Mouse (Mus musculus) 416B (cell line): ENCODE data around the gene Fam206a.
A peak's percentile ranks its signal among the peaks of the same experiment; 100 is the strongest.

Experiments used
- DNase-seq: peaks from one replicate; pipeline ENCODE4 v3.0.0; 2011; ENCODE audit warnings: low read depth

Fam206a gene

GRCm38 (mm10) chr4:56801907-56802668 lies at the start of gene Fam206a, which contains the start of gene Elp1:
Gene Fam206a, plus strand, starts transcription at chr4:56802345.
Gene Elp1, minus strand, starts transcription at chr4:56802331.
- DNase-seq: peak; percentile 87

GRCm38 (mm10) chr4:56756021-56756420 lies 46.1 kb upstream of the Fam206a start:
- DNase-seq: no peak

DNA sequence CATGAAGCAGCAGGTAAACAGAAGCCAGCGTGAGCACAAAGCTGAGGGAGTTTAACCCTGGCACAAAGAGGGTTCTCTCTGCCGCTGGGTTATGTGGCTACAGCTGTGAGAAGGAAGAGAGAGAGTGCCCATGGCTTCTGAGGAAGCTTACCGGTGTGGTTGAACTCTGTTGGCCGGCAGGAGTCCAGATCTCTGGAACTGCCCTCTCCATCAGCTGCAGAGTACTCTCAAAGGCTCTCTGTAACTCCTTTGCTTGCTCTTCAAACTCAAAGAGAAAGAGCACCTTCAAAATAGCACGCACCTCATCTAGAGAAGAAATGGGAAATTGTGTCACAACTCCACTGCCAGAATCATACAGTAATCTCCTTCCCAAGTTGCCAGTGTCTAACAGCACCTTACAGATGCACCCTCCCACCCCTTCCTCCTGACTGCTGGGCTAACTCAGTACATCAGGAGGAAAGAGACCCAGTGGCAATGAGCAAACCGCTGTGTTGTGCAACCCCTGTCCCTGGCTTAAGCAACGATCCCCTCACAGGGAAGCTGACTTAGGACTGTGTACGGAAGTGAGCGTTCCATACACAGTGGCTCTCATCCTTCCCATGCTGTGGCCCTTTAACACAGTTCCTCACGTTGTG lies 45.1 kb upstream of the Fam206a start:
- peak; percentile 78 for DNase-seq

- DNase-seq: peak; percentile 69
Measured at GRCm38 (mm10) chr4:56757693-56758092, 44.5 kb upstream of the Fam206a start.

DNA sequence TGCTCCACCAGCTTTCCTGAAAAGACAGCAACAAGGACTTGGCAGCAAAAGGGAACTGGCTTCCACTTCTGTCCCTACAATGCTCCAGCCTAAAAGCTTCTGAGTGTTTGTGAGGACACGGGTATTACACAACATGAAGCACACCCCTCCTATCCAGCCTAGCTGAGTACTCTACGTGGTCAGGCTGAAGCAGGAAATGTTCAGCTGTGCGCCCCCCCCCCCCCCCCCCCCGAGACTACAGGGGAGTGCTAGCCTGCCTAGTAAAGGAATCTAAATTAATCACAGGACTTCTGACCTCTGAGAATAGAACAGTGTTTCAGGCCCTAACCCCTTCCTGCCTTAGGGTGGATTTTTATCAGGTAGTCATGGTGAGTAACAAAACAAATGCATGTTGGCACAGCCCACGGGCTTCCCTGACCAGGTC lies 34.3 kb upstream of the Fam206a start:
- peak; percentile 65 for DNase-seq

DNA sequence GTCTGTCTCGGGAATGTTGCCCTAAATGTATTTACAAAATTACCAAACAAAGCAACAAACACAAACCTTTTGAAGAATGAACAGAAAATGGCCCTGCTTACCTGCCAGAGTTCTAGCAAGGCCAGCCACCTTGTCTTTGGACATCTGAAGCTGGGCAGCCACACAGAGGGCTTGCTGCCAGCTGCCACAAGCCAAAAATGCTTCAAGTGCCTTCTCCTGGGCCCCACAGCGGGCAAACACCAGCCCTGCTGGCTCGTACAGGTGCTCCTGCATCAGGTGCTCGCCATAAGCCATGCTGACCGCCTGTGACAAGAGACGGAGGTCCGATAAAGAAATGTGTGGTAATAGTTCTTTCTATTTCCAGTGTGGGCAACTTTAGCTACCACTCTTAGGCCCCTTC lies 33.2 kb upstream of the Fam206a start:
- DNase-seq: no peak

DNA sequence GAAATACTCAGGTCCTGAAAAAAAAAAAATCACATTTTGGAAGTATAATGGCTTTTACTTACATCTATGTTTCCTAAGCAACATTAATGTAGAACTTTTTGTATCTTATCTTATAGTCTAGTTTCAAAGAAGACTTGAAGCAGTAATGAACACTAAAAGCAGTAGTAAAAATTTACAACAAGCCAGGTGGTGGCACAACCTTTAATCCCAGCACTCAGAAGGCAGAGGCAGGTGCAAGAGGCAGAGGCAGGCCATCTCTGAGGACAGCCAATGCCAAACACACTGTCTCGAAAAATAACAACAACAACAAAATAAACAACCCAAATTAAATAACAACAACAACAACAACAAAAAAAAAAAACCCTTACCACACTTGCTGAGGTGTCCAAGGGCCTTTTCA lies 31.1 kb upstream of the Fam206a start:
- no peak for DNase-seq

DNA sequence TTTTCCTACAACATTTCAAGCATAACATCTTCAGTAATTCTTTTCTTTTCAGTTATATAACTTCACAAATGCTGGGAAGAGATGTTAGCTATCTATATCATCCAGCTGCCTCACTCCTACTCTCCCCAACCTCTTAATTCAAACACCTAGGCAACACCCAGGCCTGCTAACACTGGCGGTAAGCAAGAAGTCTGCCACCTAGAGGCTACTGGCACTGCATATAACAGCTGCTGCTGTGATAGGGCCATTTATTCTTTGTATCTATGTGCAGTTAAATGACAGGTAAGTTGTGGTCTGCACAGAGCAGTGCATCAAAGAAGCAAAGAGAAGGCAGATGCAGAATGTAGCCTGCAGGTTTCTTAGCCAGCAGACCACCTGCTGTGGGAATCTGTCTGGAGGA lies 10.8 kb upstream of the Fam206a start:
- peak; percentile 38 for DNase-seq

DNA sequence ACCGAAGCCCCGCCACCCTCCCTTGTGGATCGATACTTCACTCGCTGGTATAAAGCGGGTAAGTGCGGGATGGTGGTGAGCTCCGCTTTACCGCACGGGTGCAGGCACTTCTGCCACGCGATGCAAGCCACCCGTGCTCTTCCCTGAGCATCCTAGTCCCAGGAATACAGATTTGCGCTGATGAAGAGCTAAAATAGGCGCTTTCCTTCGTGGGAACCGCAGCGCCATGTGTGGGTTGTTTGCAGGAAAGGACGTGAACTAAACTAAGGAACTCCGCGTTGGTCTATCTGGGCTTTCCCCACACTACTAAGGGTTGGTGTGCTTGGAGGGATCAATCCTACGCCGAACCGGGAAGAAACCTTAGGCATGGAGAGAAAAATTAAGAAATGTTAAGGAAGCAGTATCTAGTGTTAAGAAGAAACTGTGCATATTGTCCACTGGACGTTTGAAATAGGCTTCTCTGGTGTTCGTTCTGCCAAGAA lies 565 bp downstream of the Fam206a start:
- DNase-seq: peak; percentile 28

DNA sequence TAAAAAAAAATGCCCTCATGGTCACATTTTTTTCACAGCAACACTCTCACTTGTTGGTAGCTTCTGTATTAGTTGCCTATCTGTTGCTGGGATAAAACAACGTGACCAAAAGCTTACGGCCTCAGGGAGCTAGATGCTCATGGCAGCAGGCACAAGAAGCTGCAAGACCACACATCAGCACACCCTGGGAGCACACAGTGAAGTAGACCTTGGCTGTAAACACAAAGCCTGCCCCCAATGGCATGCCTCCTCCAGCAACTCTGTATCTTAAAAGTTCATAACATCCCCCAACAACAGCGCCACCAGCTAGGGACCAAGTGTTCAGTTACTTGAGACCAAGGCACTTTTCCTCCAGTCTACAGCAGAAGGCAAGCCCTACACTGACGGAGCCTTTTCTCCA lies 6.9 kb downstream of the Fam206a start:
- no peak for DNase-seq

DNA sequence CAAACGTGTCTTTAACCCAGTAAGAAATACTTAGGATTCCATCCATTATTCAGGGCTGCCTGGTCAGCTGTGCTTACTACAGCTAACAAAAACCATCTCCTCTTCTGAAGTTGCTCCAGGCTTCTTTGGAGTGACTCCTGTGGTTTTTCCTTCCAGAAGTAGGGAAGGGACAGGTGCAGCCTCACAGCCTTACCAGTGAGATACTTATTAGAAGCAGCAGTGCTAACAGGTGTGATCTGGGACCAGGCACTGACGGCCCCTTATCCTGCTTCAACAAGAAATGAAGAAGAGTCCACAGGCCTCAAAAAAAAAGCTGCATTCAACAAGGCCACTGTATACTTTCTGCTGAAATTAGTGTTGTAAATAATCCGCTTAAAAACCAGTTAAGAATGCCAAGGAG lies 9.5 kb downstream of the Fam206a start:
- no peak for DNase-seq

DNA sequence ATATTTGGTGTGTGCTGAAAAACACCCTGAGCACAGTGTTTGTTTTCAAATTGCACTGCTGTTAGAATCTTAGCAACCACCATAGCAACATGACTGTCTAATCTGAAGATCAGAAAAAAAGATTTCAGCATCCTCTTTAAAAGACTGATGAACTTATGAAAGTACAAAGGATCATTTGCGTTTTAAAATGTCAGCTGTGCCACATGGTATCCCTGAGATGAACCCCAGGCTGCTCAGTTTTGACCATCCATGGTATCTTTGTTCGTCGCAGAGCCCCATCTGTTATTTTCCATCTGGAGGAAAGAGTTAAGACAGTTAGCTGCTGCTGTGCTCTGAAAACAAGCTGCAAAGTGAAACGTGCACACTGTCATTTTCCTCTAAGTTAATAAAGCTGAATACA lies 10.0 kb downstream of the Fam206a start:
- DNase-seq: no peak

DNA sequence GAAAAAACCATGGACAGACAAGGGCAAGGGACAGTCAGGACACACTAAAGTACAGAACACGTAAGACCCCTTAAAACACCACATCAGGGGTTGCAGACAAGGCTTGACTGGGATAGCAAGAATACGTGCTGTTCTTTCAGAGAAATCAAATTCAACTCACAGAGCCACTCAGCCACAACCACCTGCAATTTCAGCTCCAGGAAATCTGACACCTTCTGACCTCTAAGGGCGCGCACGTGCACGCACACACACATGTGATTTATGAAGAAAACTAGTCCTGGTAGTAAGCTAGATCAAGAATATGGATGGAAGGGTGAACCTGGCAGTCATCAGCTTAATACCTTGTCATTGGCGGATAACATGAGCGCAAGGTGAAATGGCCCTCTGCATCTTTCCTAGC lies 13.0 kb downstream of the Fam206a start:
- DNase-seq: no peak

DNA sequence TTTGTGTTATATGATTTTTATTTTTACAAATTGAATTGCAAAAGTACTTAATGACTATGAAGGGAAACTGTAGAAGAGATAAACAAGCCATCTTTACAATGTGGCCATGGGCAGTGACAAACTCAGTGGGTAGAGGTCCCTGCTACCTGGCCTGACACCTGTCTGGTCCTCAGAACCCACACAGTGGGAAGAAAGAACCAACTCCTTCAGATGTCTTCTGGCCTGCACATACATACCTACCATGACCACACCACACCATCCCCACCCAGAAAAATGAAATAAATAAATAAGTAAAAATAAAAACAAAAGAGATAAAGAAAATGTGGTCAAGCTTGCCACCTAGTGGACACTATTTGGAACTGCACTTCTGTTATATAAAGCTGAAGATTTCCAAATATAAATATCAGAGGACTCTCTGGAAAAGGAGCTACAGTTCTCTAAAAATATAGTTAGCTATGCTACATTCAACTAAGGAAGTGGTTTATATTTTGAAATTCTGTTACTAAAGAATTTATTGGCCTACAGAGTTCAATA lies 17.9 kb downstream of the Fam206a start:
- peak; percentile 51 for DNase-seq

DNA sequence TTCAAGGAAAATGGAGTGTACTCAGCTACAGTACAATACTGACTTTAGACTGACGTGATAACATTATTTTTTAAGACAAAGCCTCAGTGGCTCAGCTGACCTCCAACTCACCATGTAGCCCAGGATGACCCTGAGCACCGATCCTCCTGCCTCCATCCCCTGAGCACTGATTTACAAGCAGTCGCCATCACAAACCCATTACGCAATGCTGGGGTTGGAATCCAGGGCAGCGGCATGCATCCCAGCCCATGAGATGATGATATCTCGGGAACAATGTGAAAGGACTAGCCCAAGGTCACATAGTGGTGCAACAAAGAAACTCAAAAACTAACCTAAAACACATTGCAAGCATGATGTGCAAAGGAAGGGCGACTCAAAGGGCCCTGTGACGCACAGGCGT lies 22.1 kb downstream of the Fam206a start:
- DNase-seq: no peak

DNA sequence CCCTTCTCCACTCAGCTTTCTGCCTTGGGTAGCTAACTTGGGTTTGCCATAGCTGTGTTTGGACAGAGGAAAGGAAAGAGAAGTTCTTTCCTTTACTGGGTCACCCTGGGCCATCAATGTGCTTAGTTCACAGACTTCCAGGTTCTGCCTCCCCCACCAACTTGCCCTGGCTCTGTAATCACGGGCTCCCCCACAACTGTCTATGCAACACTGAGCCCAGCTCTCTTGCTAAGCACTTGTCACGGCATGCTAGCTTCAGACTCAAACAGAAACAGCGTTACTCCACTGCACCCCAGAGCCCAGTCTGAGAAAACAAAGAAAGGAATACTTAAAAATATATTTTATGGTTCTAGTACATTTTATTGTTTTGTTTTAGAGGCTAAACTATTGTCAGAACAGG lies 26.8 kb downstream of the Fam206a start:
- DNase-seq: no peak

- DNase-seq: no peak
Measured at GRCm38 (mm10) chr4:56829511-56829921, 27.4 kb downstream of the Fam206a start.

DNA sequence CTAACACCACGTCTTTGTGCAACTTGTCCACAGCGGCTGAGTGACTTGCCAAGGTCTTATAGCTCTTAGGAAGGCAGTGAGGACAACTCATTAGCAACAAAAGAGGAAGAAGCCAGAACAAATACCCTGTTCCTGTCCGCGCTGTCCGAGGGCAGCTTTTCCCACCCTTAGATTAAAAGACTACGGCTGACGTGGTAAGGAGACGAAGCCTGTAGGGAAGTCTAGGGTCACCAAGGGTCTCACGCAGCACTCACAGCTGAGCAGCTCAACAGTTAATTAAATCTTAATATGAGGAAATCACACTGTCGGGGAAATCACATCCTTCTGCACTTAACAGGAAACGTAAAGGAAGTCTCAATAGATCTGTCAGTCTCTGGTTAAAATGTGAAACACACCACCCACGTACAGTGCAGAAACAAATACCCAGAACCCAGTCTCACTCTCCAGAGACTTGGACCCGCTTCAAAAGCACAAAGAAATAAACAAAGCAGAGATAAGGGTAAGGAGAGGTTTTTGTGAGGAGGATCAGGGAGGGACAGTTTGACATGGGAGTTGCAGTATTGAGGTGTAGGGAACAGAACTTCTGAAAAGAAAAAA lies 29.0 kb downstream of the Fam206a start:
- DNase-seq: no peak

GRCm38 (mm10) chr4:56831998-56832397 lies 29.9 kb downstream of the Fam206a start:
- no peak for DNase-seq

DNA sequence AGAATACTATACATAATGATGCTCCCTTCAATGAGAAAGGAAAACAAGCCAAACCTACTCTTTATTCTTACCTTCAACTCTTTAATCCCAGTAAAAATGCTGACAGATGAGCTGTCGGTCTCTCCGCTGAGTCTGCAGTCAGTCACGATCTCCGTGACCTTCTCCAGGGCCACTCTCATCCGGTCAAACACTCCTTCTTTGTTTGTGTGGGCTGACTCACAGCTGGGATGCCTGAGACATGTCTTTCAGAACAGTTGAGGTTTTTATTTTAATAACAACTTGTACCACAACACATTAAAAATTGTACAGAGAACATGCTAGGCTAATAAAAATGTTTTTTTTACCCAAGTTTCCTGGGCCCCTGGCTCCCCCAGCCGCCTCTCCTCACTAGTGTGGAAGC lies 35.5 kb downstream of the Fam206a start:
- DNase-seq: no peak

- peak; percentile 24 for DNase-seq
Measured at GRCm38 (mm10) chr4:56840297-56840696, 38.2 kb downstream of the Fam206a start.

DNA sequence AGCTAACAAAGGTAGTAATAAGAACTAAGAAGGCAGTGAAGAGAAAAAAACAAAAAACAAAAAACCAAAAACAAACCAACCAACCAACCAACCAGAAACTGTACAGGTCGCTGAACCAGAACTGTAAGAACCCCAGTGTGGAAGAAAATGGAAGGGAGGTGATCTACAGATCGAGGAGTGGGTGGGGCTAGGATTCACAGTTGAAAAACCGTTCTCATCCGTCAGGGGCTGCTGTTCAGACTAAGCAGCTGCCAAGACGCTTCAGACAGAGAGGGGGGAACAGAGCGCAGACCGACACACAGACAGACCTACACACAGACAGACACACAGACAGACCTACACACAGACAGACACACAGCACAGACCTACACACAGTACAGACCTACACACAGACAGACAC lies 40.4 kb downstream of the Fam206a start:
- DNase-seq: no peak

GRCm38 (mm10) chr4:56843963-56844362 lies 41.8 kb downstream of the Fam206a start:
- DNase-seq: no peak
